Mouse (Mus musculus) c-Kit-positive CD71-positive TER-119-negative erythroid progenitor cells, embryonic 14.5 days (primary cell): ENCODE results near the gene Gm8165.
"Not testable (repeated sequence)": the region's sequence is repeated elsewhere in the genome, so short reads cannot be mapped to it uniquely, and the experiment has no call there.

Experiments used
- DNase-seq: peaks from one replicate; pipeline ENCODE4 v3.0.0-alpha.2; 2013; ENCODE audit warnings: low read depth

The Gm8165 gene

GRCm38 (mm10) chr14:43677099-43677498 is at the start of gene Gm8165:
Gm8165 (minus strand) TSS chr14:43677199.
- DNase-seq: not testable (repeated sequence)

DNA sequence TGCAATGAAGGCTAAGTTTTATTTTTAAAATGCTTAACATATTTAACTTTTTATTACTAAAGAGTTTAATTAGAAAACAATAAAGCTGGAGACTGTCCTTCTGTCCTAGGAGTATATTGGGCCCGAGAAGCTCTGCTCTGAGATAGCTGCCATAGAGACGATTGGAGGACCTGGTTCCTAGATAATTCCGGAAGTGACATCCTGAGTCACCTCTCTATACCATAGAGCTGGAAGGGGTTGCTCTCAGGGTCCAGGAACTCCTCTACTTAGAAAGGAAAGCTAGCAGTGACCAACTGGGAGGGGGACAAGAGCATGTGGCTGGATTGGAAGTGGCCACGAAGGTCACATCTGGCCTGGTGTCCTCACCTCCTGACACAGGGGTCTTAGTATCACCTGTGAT is 20.6 kb upstream of the Gm8165 start, which contains the start of gene Gm7324:
Gene Gm7324 (plus strand): TSS at position 208 of the 400 bp plus-strand sequence.
- not testable (repeated sequence) for DNase-seq
